Mouse (Mus musculus) brain, embryonic 14.5 days (tissue): Measurements from ENCODE around the gene Eef1a1. TPM values are rescaled to one million over a fixed set of nuclear protein-coding genes. Genes with fewer than 3 reads are reported as not detected.
"Not testable (repeated sequence)": the region's sequence is repeated elsewhere in the genome, so short reads cannot be mapped to it uniquely, and the experiment has no call there.

ENCODE experiments used
- DNase-seq: peaks from one replicate; pipeline ENCODE4 v3.0.0-alpha.2; 2011; ENCODE audit warnings: low read depth
- CTCF ChIP-seq: fragments of 200-500 bp; IDR thresholded peaks from 2 replicates; pipeline ENCODE4 v1.5.1; 2012; ENCODE audit warnings: inconsistent platforms, mild to moderate bottlenecking, moderate library complexity, borderline replicate concordance; ENCODE audit not compliant: insufficient read depth, insufficient read length; ENCODE audit errors: extremely low read depth
- POLR2A ChIP-seq: fragments of 200-500 bp; IDR thresholded peaks from 2 replicates; pipeline ENCODE4 v1.6.1; 2012; ENCODE audit warnings: mild to moderate bottlenecking, inconsistent platforms, borderline replicate concordance; ENCODE audit not compliant: poor library complexity, insufficient read depth, insufficient read length, severe bottlenecking; ENCODE audit errors: extremely low read depth
- polyA plus RNA-seq: library from polyadenylated mRNA; depleted of rRNA; stranded (reverse); fragments of >200 nt; gene quantifications from 2 replicates; pipeline ENCODE4 v1.2.3, GENCODE M21; 2012

Gene Eef1a1
- polyA plus RNA-seq, 1 experiment, result 8,462 TPM

DNA sequence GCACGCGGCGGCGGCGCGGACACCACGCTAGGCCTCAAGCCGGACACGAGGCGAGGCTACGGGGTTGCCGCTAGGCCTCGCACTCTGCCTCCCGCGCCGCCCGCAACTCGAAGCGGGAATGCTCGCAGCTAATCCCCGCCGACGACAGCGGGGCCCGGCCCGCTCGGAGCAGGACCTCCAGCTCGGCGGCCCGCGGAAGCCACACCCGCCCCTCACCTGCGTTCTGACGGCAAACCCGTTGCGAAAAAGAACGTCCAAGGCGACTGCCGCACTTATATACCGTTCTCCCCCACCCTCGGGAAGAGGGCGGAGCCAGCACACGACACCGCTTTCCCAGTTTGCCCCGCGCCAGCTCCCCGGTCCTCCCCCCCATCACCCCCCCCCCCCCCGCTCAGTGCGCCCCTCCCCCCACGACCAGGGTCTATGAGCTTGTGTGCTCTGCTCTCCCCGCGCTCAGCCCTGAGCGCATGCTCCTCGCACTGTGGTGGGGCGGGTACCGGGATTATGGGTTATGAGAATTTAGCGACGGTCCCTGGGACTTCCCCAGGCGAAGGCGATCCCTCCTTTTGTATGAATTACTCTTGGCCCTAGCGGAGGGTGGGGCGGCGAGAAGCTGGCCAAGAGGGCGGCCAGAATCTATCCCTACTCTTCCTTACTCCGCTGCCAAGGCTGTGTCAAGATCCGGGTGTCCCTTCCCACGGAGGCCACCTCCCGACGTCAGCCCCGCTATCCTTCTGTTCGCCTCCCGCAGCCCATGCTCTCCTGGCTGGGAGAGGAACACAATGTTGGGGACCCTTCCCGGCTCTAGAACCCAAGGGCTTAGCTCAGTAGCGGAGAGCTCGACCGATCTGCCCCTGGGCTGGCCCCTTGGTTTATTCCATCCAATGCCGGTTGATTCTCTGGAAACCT, 7.3 kb downstream of the Eef1a1 start:
- TF ChIP-seq POLR2A (peak; percentile 99), CTCF (no peak)
- DNase-seq, result peak; percentile 100

DNA sequence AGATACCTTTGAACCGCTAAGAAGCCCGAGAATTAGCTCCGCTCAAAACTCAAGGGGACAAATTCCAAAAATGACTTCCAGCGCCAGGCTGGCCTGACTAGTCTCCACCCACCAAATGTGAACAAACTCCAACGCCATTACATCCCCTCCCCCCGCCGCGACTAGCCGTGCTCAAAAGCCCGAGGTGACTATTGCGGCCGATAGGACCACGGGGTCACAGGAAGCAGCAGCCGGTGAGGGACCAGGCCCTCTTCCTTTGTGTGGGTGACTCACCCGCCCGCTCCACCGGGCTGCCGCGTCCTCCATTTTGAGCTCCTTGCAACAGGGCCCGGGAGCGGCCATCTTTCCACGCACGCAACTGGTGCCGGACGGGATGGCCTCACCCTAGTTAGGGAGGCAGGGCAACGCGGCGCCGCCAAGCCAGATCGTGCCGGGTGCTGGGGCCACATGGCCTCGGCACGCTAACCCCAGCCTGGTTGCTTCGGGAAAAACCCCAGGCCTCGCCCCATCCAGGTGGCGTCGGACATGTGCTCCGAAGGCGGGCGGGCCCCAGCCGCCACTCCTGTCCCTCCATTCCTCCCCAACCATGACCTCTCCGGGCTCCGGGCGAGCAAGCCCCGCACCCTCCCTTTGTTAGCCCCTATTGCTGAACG, 8.1 kb downstream of the Eef1a1 start:
- TF ChIP-seq POLR2A (0 out of 2 replicates have a peak, but pooled peaks have one; percentile 14), CTCF (0 out of 2 replicates have a peak, but pooled peaks have one; percentile 1)
- peak; percentile 80 for DNase-seq

DNA sequence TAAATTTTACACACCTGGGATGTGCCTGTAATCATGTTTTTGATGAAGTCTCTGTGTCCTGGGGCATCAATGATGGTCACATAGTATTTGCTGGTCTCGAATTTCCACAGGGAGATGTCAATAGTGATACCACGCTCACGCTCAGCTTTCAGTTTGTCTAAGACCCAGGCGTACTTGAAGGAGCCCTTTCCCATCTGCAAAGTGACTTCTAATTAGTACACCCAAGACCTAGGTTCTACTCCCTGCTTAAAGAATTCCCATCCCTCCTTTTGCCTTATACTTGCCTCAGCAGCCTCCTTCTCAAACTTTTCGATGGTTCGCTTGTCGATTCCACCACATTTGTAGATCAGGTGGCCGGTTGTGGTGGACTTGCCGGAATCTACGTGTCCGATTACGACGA, 8.7 kb downstream of the Eef1a1 start:
- DNase-seq, result peak; percentile 25

DNA sequence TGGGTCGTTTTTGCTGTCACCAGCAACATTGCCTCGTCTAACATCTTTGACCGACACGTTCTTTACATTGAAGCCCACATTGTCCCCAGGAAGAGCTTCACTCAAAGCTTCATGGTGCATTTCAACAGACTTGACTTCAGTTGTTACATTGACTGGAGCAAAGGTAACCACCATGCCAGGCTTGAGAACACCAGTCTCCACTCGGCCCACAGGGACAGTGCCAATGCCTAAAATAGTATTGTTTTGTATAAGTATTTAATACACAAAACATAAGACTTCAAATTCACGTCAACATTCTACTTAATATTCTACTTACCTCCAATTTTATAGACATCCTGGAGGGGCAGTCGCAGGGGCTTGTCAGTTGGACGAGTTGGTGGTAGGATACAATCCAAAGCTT, 9.6 kb downstream of the Eef1a1 start:
- DNase-seq, result not testable (repeated sequence)

DNA sequence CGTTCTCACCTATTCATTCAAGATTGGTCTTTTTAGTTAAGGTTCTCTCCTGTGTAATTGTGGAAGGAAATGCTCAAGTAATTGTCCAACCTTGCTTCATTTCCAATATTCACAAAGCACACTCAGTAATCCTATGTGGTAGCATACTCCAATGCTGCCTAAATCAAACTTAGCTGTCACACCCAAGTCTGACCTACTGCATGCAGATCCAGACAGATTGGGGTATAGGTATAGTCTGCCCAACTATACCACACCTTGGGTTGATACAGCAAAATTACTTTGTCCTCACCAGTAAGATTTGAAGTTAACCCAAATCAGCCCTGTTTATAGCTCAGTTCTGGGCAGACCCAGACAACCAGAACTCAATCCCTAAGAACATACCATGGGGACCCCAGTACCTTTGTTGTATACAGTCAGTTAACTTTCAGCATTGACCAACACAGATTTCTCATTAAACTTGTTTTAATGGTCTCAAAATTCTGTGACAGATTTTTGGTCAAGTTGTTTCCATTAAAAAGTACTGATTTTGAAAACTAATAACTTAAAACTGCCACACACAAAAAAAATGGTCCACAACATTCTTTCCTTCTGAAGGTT, 10.8 kb downstream of the Eef1a1 start:
- DNase-seq, result not testable (repeated sequence)

DNA sequence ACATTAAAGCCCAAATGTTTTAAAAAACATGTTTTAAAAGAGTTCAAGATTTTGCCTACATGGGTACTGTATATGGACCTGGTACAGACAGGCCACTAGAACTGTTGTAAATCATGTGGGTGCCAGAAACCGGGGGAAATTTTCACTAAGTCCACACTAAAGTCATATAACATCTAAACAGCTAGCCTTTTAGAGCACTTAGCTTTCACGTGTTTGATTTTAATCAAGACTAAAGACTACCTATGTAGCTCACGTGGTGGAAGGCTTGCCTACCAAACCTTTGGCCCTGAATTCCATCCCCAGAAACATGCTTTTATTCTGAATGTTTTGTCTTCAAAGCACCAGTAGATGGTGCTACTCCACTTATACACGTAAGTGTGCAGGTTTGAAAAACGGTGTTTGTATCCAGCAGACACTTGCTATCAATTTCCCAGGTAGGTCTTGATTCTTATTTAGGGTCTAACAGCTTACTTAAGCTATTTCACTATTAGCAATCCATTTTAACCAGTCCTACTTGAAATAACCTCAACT, 11.9 kb downstream of the Eef1a1 start:
- peak; percentile 80 for DNase-seq
- TF ChIP-seq POLR2A (no peak), CTCF (no peak; the same call in 1 of the 2 replicates)

DNA sequence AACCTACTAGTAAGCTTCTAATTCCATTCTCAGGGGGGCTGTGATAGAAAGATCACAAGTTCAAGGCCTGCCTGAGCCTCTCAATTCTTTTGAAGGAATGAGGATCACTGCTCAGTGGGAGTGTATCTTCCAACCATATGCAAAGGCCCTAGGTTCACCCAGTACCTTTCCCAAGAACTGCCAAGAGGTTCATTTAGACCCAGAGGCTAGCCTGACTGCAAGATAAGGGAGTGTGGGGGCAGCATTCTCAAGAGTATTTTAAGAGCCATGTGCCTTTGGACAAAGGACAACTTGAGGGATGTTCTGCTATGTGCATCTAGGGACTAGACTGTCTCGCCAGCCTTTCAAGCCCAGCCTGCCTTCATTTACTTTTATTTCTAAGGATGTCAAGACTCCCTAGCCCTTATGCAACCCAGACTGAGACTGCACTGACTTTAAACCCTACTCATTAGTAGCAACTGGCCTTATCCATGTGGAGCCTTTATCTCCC, 12.4 kb downstream of the Eef1a1 start:
- no peak for DNase-seq

DNA sequence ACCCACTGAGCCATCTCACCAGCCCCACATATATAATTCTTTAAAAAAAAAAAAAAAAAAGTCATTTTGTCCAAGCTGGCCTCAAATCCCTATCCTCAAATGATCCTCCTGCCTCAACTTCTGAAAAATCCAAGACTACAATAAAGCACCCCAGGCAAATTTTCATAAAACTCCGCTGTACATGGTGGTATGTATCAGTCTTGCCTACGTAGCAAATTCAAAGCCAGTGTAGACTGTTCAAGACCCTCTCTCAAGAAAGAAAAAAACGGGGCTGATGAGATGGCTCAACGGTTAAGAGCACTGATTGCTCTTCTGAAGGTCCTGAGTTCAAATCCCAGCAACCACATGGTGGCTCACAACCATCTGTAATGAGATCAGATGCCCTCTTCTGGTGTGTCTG, 13.1 kb downstream of the Eef1a1 start:
- TF ChIP-seq POLR2A, result no peak
- no peak for TF ChIP-seq CTCF
- no peak for DNase-seq

More for the DNA sequence above, 12.4 kb downstream of the Eef1a1 start:
- TF ChIP-seq POLR2A, result no peak
- no peak for TF ChIP-seq CTCF

DNA sequence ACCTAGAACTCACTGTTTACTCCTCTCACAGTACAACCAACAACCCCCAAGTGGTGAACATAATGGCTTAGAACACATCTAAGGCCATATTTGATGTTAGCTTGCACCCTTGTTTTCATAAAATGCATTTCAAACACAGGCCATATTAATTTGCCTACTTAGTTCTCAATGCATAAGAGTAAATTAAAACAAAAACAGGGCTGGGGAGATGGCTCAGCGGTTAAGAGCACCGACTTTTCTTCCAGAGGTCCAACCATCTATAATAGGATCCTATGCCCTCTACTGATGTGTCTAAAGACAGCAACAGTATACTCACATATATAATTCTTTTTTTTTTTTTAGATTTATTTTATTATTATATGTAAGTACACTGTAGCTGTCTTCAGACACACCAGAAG, 13.6 kb downstream of the Eef1a1 start:
- TF ChIP-seq POLR2A (no peak), CTCF (no peak)
- no peak for DNase-seq

DNA sequence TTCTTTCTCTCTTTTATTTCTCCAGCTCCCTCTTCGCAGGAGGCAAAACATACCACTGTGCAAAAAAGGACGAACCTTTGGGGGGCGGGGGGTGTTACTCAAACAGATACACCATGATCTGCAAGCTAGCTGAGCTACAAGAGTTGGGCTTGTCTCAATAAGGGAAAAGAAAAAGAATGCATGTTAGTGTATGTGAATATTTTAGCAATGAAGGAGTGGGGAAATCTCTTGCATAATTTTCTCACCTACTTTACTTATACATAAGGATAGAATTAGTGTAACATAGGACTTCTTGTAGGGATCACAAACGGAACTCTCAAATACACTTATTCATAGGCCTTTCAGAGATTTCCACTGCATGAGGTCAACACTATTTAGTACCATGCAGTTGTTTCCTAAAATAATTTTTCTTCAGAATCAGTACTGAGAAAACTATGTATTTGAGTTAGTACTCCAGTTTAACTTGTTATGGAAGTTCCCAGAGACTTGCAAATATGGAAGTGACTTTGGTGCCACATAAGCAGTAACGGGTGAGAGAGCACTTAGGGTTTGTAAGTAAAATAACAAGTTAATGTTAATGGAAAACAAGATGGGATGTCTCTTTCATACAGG, 14.1 kb downstream of the Eef1a1 start:
- TF ChIP-seq POLR2A (no peak), CTCF (no peak)
- no peak for DNase-seq

DNA sequence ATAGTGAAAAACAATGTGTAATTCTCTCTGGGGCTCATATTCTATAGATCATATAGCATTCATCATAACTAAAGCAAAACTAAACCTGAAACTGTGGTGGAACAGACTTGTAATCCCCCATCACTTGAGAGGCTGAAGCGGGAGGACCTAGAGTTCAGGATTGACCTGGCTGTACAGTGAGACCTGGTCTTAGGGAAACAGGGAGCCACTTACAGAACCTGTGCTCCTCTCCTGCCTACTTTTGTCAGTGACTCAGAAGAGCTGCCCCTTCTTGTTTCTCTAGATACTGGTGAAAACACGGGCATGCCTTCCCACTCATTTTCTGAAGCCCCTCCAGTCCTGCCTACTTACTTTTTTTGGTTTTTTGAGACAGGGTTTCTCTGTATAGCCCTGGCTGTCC, 14.7 kb downstream of the Eef1a1 start:
- TF ChIP-seq CTCF (no peak), POLR2A (no peak)

DNA sequence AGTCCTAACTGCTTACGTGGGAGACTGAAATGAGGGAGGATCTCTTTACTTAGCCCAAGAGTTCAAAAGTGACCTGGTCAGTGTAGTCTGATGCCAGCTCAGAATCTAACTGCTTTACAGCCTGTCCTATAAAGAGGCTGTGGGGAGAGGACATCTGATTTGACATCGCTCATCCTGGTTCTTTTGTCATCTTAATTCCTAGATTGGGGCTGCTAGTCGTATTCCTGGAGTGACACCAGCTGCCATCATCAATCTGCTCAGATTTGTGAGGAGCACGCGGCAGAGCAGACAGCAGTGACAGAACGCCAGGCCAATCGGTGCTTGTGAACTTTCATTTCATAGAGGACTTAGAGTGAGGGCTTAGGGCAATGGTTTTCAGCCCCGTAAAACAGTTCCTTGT, 15.4 kb downstream of the Eef1a1 start:
- no peak for TF ChIP-seq CTCF
- TF ChIP-seq POLR2A, result no peak
- DNase-seq, result peak; percentile 44

More for the DNA sequence above, 14.7 kb downstream of the Eef1a1 start:
- DNase-seq, result no peak
